Mouse (Mus musculus) left cerebral cortex, postnatal 10 days (tissue): ENCODE results near the gene Lnx1. TPM values are rescaled to one million over a fixed set of nuclear protein-coding genes. Genes with fewer than 3 reads are reported as not detected.

Experiments
- DNase-seq, 2 experiments: peaks; one replicate each; pipeline ENCODE4 v3.0.0; 2021 to 2022; ENCODE audit warnings: low spot score in 2 of 2, mixed read lengths in 1 of 2; ENCODE audit errors: extremely low spot score in 1 of 2
- intact Hi-C: fragments of 180-260 bp; cut with DNase I; formaldehyde crosslinking; loops from one replicate; pipeline ENCODE4 v1.15.1; 2025
- total RNA-seq, 2 experiments: library from RNA; stranded (reverse); gene quantifications; 2 replicates each; pipeline ENCODE4 v1.2.3; 2021

Gene Lnx1
- 10 to 100 TPM; 30.6 to 32.6 TPM for total RNA-seq

DNA sequence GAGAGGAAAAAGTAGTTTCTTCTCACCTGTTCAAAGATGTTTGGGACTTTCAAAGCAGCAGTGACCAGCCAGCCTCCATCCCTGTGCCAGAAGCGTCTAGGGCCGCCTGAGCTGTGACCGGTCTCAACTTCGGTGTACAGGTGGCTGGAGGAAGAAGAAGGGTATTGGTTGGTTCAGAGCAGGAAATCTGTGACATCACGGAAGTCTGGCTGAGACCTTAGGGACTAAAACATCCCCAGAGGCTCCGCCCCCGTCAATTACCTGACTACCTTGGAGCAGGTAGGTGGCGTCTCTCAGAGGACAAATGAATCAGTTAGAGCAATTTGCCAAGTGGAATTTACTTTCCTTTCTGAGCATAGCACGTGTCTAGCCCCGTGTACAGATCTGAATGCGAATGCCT, at the start of gene Lnx1:
TSS of gene Lnx1 (minus strand) at position 147 of the 400 bp plus-strand sequence.
- DNase-seq: no peak
- intact Hi-C loops: no loop called here

DNA sequence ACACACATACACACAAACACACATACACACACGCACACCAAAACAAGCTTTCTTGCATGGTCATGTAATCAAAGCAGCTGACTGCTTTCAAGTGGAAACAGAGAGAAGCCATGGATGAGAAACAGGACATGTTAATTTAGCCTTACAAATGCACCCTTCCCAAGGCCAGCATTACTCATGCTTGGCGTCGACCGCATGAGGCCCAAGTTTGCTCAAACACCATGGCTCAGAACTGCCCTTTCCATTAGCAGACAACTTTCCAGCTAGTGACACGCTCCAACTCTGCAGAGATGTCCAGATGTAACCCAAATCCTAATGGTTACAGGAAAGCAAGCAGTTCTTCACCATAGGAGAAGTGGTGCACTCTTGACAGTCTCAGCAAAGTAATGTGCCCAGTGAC, 47.8 kb upstream of the Lnx1 start:
- intact Hi-C loops: no loop called here
- no peak for DNase-seq

- intact Hi-C loops: no loop called here
- no peak for DNase-seq
Measured at GRCm38 (mm10) chr5:74747476-74747875, 44.8 kb upstream of the Lnx1 start.

DNA sequence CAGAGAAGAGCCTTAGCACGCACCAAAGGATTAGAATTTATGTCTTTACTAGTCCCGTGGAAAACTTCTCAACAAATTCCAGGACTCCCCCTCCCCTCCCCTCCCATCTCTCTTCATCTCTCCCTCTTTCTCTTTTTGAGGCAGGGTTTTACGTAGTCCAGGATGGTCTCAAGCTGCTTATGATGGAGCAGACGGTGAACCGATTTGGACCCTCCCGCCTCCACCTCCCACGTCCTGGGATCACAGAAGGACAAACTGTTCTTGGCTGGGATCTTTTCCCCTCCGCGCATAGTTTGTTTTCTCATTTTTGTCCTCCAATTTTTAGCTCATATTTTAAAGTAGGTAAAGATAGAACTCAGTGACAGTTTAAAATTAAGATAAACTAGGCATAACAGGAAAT, 38.2 kb upstream of the Lnx1 start:
- intact Hi-C loops: no loop called here
- peak in 1 of 2 experiments; percentile 21 for DNase-seq

DNA sequence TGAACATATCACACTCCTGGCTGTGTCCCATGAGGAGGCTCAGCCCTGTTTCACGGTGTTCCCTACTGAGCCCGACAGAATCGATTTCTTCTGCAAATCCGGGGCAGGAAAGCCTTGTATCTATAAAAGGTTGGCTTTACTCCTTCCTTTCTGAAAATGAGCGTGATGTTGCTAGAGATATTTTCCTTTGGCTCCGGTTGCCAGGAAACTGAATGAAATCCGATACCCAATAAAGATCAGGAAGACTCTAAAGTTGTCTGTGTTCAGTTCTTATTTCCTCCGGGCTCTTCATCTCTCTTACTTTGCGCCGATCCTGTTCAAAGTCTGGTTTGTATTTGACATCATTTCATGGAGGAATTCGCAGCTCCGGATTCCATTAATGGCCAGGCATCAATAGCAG, 36.7 kb upstream of the Lnx1 start:
- DNase-seq: peak in 1 of 2 experiments; percentile 14
- intact Hi-C loops: no loop called here

DNA sequence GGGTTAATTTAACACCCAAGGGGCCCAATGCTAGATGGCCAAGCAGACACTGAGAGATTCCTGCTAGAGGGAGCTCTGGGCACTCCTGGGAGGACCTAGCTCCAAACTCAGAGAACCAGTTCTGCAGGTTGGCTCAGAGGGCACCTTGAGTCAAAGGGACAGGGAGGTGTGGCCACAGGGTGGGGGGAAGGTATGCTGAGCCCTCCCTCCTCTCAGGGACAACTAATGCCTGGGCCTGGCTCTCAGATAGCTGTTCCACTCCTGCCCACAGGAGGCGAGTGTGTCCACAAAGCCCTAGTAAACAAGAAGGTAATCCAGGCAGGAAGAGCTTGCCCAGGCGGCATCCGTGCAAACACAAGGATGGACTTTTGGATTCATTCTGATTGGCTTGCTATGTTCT, 35.6 kb upstream of the Lnx1 start:
- intact Hi-C loops: no loop called here
- DNase-seq: no peak

GRCm38 (mm10) chr5:74733885-74734558, 31.3 kb upstream of the Lnx1 start:
- intact Hi-C loops: no loop called here
- DNase-seq: no peak

DNA sequence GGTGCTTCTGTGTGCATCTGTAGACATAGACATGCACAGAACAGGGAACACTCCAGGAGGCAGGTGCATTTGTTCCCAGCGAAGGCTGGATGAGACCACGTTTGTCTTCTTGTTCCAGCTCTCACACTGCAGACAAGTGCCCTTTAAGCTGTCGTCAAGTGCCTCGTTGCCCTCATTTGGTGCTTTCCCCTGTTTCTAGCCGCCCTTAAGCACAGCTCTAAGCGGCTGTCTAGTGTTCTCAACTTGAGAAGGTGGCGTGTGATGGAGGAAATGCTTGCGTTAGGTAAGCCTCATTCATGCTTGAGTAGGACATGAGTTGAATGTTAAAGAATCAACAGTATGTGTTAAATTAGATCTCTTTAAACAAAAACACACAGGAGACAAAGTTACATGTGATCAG, 29.9 kb upstream of the Lnx1 start:
- no peak for DNase-seq
- intact Hi-C loops: no loop called here

DNA sequence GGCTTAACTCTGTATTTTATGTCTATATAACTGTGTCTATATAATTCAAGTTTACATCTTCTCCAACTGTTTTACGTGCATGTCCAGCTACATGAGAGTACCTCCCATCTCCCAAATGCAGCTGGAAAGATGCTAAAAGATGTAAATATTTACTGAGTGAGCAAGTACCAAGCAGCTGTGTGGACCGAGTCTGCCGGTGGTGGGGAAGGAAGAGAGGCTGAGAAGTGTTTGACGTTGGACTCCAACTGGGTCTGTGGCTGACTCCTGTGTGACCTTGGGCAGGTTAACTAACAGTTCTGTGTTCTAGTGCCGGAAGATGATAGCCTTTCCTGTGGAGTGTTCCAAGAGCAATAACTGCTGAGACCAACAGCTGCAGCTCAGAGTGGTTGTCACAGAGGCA, 27.9 kb upstream of the Lnx1 start:
- intact Hi-C loops: no loop called here
- DNase-seq: no peak

GRCm38 (mm10) chr5:74729567-74729966, 26.9 kb upstream of the Lnx1 start:
- no peak for DNase-seq
- intact Hi-C loops: no loop called here

GRCm38 (mm10) chr5:74728186-74728585, 25.5 kb upstream of the Lnx1 start:
- DNase-seq: no peak

GRCm38 (mm10) chr5:74727319-74727718, 24.6 kb upstream of the Lnx1 start:
- intact Hi-C loops: no loop called here
- DNase-seq: no peak

More at GRCm38 (mm10) chr5:74728186-74728585, 25.5 kb upstream of the Lnx1 start:
- intact Hi-C loops: no loop called here

DNA sequence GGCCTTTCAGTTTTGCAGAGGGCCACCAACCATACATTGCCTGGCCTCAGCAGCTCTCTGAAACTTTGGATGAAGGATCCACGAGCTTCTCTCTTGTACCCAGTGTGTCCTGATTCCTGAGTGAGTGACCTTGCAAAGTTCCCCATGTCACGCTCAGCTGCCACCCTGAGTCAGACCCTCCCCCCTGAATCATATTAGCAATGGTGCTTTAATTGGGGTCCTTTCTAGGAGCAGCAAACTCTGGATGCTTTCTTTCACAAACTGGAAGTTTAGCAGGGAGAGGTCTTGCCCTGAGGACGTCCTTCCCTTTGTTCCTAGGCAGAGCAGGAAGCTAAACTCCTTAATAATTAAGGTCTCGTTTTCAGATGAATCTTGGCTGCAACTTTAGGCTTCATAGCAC, 22.8 kb upstream of the Lnx1 start:
- intact Hi-C loops: no loop called here
- DNase-seq: no peak

DNA sequence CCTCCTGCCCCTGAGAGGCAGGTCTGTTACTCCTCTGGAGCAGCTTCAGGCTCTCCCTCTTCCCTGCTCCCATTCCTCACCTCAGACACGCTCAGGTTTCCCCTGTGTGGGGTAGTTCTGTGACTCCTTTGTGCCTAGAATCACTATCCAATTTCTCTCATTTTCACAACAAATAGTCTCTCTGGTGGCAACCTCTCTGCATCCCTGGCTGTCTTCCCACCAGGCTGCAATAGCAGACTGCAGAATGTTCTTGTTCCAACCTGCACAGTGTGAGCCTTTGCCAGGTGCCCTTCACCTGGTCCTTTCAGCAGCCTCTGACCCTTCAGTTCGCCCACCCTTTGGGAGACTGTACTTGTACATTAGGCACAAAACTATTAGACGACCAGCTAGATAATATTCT, 19.1 kb upstream of the Lnx1 start:
- intact Hi-C loops: no loop called here

GRCm38 (mm10) chr5:74720661-74721060, 17.9 kb upstream of the Lnx1 start:
- intact Hi-C loops: no loop called here
- peak; percentile 45 to 46 for DNase-seq

More for the DNA sequence above, 19.1 kb upstream of the Lnx1 start:
- DNase-seq: no peak

DNA sequence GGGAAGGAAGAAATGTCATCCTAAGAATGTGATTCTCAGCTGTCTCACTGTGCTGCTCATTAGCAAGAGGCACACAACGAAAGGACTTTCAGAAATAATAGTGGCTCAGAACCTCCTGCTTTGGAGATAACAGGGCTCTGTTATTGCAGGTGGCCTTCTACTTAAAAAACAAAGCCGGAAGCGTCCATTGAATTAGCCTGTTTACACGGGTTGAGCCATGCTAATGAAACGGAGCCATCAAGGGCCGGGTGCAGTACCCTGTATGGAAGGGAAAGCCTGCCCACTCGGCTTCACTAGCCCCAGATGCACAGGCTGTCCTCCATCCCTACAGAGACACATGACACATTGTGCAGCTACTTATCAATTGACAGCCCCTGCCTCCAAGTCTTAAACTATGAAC, 13.5 kb upstream of the Lnx1 start:
- intact Hi-C loops: no loop called here
- DNase-seq: no peak

GRCm38 (mm10) chr5:74712811-74713210, 10.1 kb upstream of the Lnx1 start:
- intact Hi-C loops: no loop called here

DNA sequence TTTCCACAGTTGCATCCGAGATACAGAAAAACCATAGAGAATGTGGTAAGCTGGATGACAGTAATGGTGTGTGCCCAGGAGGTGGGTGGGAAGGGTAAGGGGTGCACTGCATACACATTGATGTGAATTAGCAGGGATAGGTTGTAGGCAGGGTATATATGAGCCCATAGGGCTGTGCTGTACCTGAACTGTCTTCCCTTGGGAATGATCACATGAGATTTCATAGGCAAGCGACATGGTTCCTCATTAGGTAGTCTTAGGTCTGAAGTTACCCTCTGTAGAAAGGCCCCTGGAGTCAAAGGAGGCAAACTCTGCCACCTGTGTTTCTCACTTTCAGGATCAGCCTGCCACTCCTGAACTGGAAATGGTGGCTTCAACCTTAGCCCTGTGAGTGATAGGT, 9.3 kb upstream of the Lnx1 start:
- DNase-seq: no peak
- intact Hi-C loops: no loop called here

More at GRCm38 (mm10) chr5:74712811-74713210, 10.1 kb upstream of the Lnx1 start:
- no peak for DNase-seq

- intact Hi-C loops: no loop called here
- no peak for DNase-seq
Measured at GRCm38 (mm10) chr5:74711056-74711455, 8.3 kb upstream of the Lnx1 start.

- intact Hi-C loops: no loop called here
- DNase-seq: no peak
Measured at GRCm38 (mm10) chr5:74710181-74710580, 7.5 kb upstream of the Lnx1 start.

DNA sequence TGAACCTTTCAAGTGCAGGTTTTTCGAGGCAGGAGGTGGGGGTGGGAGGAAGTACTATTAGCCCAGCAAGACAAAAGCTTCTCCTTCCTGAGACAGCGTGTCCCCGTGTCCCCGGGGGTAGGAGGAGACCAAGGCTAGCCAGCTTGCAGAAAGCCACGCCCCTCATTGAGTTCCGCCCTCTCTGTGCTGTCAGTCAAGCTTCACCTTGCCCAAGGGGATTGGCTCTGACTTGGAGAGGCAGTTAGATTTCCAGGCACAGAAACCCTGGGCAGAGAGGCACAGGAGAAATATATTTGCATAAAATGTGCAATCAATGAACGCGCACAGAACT, 1.7 kb upstream of the Lnx1 start:
- DNase-seq: peak; percentile 18 to 81
- intact Hi-C loops: no loop called here
